9 mouse cellular contexts compared by ENCODE assay signal in genomic region chr1:189675421-189675820, GRCm38 (mm10). TPM values are rescaled to one million over a fixed set of nuclear protein-coding genes. Genes with fewer than 3 reads are reported as not detected.
DNase-seq lines count a peak whose midpoint lies in the region; ATAC-seq and TF ChIP-seq lines count a peak whose summit lies in the region.
"Had no signal": no experiment of that assay in that cellular context is flagged by ENCODE, and none has a peak within 500 bp of the region (broad histone marks: within the 10 kb centered on the region; RNA-seq: fewer than 3 reads in every experiment).

No protein-coding gene starts in this region.

- no peak overlapping the region for H3K27ac ChIP-seq in forebrain, postnatal 0 days (ENCODE audit: low read depth, low read length)
- no peak overlapping the region for H3K27ac ChIP-seq in forebrain, embryonic 13.5 days
- H3K27ac ChIP-seq in midbrain, embryonic 14.5 days (replicated peaks; ENCODE audit: low read depth, low read length), result no peak overlapping the region
- H3K27ac ChIP-seq in midbrain, embryonic 15.5 days, result no peak overlapping the region
- H3K27ac ChIP-seq: lung, embryonic 15.5 days had no signal

- ATAC-seq in forebrain, postnatal 0 days, result peak; percentile 34; the same call in 1 of the 2 replicates
- ATAC-seq in forebrain, embryonic 13.5 days, result no peak
- ATAC-seq in midbrain, embryonic 14.5 days (ENCODE audit: low FRiP score, low TSS enrichment), result no peak
- ATAC-seq in midbrain, embryonic 15.5 days (replicated peaks), result no peak
- no peak for ATAC-seq in megakaryocyte, adult 5-6 weeks (ENCODE audit: poor library complexity, severe bottlenecking)

- H3K27me3 ChIP-seq in forebrain, postnatal 0 days (ENCODE audit: insufficient read depth, low read length), result no peaks in the 10 kb centered on the region
- H3K27me3 ChIP-seq in forebrain, embryonic 13.5 days, result no peaks in the 10 kb centered on the region
- H3K27me3 ChIP-seq in midbrain, embryonic 14.5 days (ENCODE audit: control insufficient read depth, insufficient read depth, low read length), result no peaks in the 10 kb centered on the region
- H3K27me3 ChIP-seq in midbrain, embryonic 15.5 days (replicated peaks), result no peaks in the 10 kb centered on the region
- H3K27me3 ChIP-seq: lung, embryonic 15.5 days had no signal

- H3K36me3 ChIP-seq in forebrain, postnatal 0 days (ENCODE audit: insufficient read depth), result no peaks in the 10 kb centered on the region
- H3K36me3 ChIP-seq in forebrain, embryonic 13.5 days (ENCODE audit: poor library complexity, severe bottlenecking), result peaks cover 71% of the 10 kb centered on the region
- peaks cover 19% of the 10 kb centered on the region for H3K36me3 ChIP-seq in midbrain, embryonic 14.5 days (ENCODE audit: control insufficient read depth, insufficient read depth, low read length)
- H3K36me3 ChIP-seq in midbrain, embryonic 15.5 days (replicated peaks), result no peaks in the 10 kb centered on the region

- TF ChIP-seq CTCF in forebrain, postnatal 0 days (IDR thresholded peaks at IDR 0.05; ENCODE audit: low read depth), result peak; percentile 67

- no peak overlapping the region for H3K4me3 ChIP-seq in forebrain, postnatal 0 days (ENCODE audit: low read depth, low read length)
- no peak overlapping the region for H3K4me3 ChIP-seq in forebrain, embryonic 13.5 days
- H3K4me3 ChIP-seq in midbrain, embryonic 14.5 days (replicated peaks; ENCODE audit: low read depth, low read length), result no peak overlapping the region
- no peak overlapping the region for H3K4me3 ChIP-seq in midbrain, embryonic 15.5 days
- H3K4me3 ChIP-seq: lung, embryonic 15.5 days had no signal

- WGBS in forebrain, postnatal 0 days, result 82% methylated on average over 1 of the region's 1 CpGs
- WGBS in forebrain, embryonic 13.5 days, result 94% methylated on average over 1 of the region's 1 CpGs
- 94% methylated on average over 1 of the region's 1 CpGs for WGBS in midbrain, embryonic 14.5 days
- WGBS in midbrain, embryonic 15.5 days, result 92% methylated on average over 1 of the region's 1 CpGs

- DNase-seq in forebrain, postnatal 0 days, result peak; percentile 75
- peak; percentile 76 for DNase-seq in midbrain, embryonic 14.5 days
- peak; percentile 34 for DNase-seq in c-Kit-positive CD71-negative TER-119-negative erythroid progenitor cells, embryonic 14.5 days (ENCODE audit: low read depth)
- peak; percentile 72 for DNase-seq in kidney, postnatal 10 days
- DNase-seq in retina, embryonic 14.5 days (ENCODE audit: low spot score), result peak; percentile 68

- H3K9me3 ChIP-seq in forebrain, postnatal 0 days (ENCODE audit: low read length), result no peaks in the 10 kb centered on the region
- H3K9me3 ChIP-seq in forebrain, embryonic 13.5 days (replicated peaks), result no peaks in the 10 kb centered on the region
- no peaks in the 10 kb centered on the region for H3K9me3 ChIP-seq in midbrain, embryonic 14.5 days (ENCODE audit: control insufficient read depth, low read length)
- no peaks in the 10 kb centered on the region for H3K9me3 ChIP-seq in midbrain, embryonic 15.5 days
- H3K9me3 ChIP-seq: lung, embryonic 15.5 days had no signal

- no peak overlapping the region for H3K9ac ChIP-seq in forebrain, postnatal 0 days
- H3K9ac ChIP-seq in forebrain, embryonic 13.5 days, result no peak overlapping the region
- H3K9ac ChIP-seq in midbrain, embryonic 14.5 days (replicated peaks; ENCODE audit: low read length), result no peak overlapping the region
- H3K9ac ChIP-seq in midbrain, embryonic 15.5 days, result no peak overlapping the region
- H3K9ac ChIP-seq: lung, embryonic 15.5 days had no signal

- no peak overlapping the region for H3K4me2 ChIP-seq in forebrain, postnatal 0 days (ENCODE audit: low read depth)
- no peak overlapping the region for H3K4me2 ChIP-seq in forebrain, embryonic 13.5 days
- no peak overlapping the region for H3K4me2 ChIP-seq in midbrain, embryonic 14.5 days (ENCODE audit: low read length)
- no peak overlapping the region for H3K4me2 ChIP-seq in midbrain, embryonic 15.5 days
- H3K4me2 ChIP-seq: lung, embryonic 15.5 days had no signal

- H3K4me1 ChIP-seq in forebrain, postnatal 0 days (ENCODE audit: insufficient read depth), result no peaks in the 10 kb centered on the region
- H3K4me1 ChIP-seq in forebrain, embryonic 13.5 days, result no peaks in the 10 kb centered on the region
- no peaks in the 10 kb centered on the region for H3K4me1 ChIP-seq in midbrain, embryonic 14.5 days (ENCODE audit: control insufficient read depth, insufficient read depth, low read length)
- no peaks in the 10 kb centered on the region for H3K4me1 ChIP-seq in midbrain, embryonic 15.5 days
- H3K4me1 ChIP-seq: lung, embryonic 15.5 days had no signal

RNA-seq across cellular contexts. Expression of gene Cenpf, which starts 12.5 kb away (rescaled TPM):
- total RNA-seq in forebrain, postnatal 0 days (2014; rRNA removed), result 3.0 and 6.4 TPM in 2 replicates
- 9.0 and 14.5 TPM in 2 replicates for polyA plus RNA-seq in forebrain, postnatal 0 days (2015; fragmentation: Nextera tagmentation; extraction: Ambion mirVana)
- polyA plus RNA-seq in forebrain, embryonic 13.5 days (2015; fragmentation: Nextera tagmentation; extraction: Ambion mirVana), result 119 and 123 TPM in 2 replicates
- 13.3 and 27.3 TPM in 2 replicates for polyA plus RNA-seq in midbrain, embryonic 14.5 days (2014; fragmentation: Nextera tagmentation; extraction: Ambion mirVana)
- polyA plus RNA-seq in midbrain, embryonic 15.5 days (2015; fragmentation: Nextera tagmentation; extraction: Ambion mirVana), result 12.0 and 18.7 TPM in 2 replicates
- total RNA-seq in megakaryocyte, adult 5-6 weeks (2015), result 38.7 and 40.5 TPM in 2 replicates
- 47.4 and 82.1 TPM in 2 replicates for total RNA-seq in megakaryocyte, adult 5-6 weeks (2017)

RNA-seq across cellular contexts. Expression of gene Ptpn14, which starts 52.6 kb away (rescaled TPM):
- total RNA-seq in forebrain, postnatal 0 days (2014; rRNA removed), result 3.2 and 3.9 TPM in 2 replicates
- 0.49 and 0.98 TPM in 2 replicates for polyA plus RNA-seq in forebrain, postnatal 0 days (2015; fragmentation: Nextera tagmentation; extraction: Ambion mirVana)
- 1.2 and 1.3 TPM in 2 replicates for polyA plus RNA-seq in forebrain, embryonic 13.5 days (2015; fragmentation: Nextera tagmentation; extraction: Ambion mirVana)
- polyA plus RNA-seq in midbrain, embryonic 14.5 days (2014; fragmentation: Nextera tagmentation; extraction: Ambion mirVana), result 0.70 and 1.7 TPM in 2 replicates
- polyA plus RNA-seq in midbrain, embryonic 15.5 days (2015; fragmentation: Nextera tagmentation; extraction: Ambion mirVana), result 1.5 and 2.1 TPM in 2 replicates
- total RNA-seq in megakaryocyte, adult 5-6 weeks (2015), result 0.02 and 0.09 TPM in 2 replicates
- 0.26 TPM in 1 of 2 replicates, not detected in the other for total RNA-seq in megakaryocyte, adult 5-6 weeks (2017)
